Mouse (Mus musculus) c-Kit-negative CD71-positive TER-119-positive erythroid progenitor cells, embryonic 14.5 days (primary cell): Measurements from ENCODE around the gene Camta1.
"Not testable (repeated sequence)": the region's sequence is repeated elsewhere in the genome, so short reads cannot be mapped to it uniquely, and the experiment has no call there.

Experiments
- DNase-seq: peaks from one replicate; pipeline ENCODE4 v3.0.0-alpha.2; 2013; ENCODE audit warnings: low read depth, low spot score

Gene Camta1

DNA sequence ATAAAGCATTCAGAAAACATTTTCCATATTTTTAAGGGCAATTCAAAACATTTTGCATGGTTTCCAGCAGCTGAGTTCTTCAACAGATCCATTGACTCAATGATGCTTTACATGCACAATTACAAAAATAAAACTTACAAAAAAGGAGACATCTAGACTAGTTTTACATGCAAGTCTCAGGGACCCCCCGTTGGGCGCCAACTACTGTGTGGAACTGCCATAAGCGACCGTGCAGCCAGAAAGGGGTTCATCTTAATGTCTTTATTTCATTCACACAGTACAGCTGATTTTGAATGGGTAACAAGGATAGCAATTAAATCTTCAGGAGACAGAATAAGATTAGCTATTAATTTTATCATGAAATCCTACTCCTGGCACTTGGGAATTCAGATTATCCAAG, 802.1 kb downstream of the Camta1 start:
- no peak for DNase-seq

- DNase-seq, result no peak
These were observed 803.0 kb downstream of the Camta1 start for GRCm38 (mm10) chr4:151058634-151059033.

DNA sequence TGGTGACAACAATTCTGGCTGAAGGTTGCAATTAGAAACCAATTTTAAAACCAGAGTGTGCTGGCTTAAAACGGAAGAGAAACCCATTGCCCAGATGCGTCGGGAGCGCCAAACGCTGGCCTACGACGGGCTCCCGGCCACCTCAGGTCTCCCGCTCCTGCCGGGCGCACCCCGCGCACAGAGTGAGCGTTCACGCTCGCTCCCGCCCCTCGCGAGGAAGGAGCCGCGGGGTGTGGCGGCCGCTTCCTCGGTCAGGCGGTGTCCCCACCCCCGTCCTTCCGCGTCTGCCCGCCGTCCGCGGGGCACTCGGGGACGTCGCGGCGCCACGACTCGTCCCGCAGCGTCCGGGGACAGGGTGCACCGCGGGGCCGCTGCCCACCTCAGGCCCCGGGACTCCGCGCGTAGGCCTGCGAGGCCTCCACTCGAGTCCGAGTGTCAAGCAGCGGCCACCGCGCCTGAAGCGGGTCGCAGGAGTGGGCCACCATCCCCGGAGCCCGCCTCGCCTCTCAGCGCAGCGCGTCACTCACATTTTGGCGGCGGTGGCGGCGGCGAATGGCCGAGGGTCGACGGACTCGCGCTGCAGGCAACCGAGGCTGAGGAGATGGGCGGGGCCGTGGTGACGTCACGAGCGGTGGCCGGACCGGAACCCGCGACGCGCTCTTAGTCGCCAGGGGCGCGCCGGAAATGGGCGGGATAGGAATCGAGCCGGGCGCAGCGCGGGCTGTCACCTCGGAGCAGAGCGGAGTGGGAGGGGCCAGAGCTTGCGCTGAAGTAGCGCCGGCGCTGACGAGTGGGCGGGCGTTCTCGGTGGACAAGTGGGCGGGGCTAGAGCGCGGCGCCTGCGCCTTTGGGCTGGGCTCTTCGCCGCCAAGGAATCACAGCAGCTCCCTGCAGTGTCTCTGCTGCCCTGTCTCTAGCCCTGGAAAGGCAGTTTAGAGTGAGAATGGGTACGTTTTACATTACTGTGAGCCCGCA, 804.0 kb downstream of the Camta1 start, which contains the start of gene Vamp3:
Gene Vamp3 (minus strand): TSS at position 617 of the 975 bp plus-strand sequence.
- DNase-seq, result peak; percentile 97

GRCm38 (mm10) chr4:151051162-151051561, 810.5 kb downstream of the Camta1 start:
- DNase-seq, result no peak

DNA sequence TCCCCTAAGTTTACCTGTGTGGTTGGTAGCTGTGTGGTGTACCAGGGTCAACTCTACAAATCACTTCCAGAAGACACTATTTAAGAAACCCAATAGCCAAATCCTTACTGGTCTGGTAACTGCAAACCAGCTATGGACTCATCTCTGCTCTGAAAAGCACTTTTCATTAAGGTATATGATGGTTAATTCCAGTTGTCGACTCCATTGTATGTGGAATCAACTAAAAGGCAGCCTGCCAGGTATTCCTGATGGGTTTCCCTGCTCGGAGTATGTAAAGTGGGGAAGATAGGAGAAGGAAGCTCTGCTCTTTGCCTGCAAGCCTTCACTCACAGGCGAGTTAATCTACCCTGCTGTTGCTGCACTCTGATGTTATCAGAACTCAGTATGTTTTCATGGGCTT, 815.2 kb downstream of the Camta1 start:
- no peak for DNase-seq

DNA sequence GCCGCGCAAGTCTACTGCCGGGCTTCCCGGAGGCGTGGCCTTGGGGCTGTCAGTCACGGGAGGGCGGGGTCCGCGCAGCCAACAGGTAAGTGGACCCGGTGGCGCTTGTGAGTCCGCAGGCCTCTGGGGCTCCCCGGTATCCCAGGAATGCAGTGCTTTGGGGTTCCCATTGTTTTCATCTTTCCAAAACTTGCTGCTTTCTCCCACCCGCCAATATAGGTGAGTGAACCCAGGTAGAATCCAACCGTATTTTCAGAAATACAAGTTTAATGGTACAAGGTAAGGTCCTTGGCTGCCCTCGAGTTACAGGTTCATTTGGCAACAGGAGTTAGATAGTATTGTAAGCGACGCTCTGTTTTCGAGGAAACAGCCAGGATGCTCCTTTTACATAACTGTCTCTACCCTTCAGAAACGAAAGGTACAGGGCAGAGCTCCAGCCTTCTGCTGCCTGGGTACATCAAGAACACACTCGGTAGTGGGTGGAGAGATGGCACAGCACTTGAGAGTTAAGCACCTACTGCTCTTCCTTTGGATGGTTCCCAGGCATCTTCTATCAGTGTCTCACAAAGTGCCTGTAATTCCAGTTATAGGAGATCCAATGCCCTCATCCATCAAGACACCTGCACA, 816.6 kb downstream of the Camta1 start:
- no peak for DNase-seq

DNA sequence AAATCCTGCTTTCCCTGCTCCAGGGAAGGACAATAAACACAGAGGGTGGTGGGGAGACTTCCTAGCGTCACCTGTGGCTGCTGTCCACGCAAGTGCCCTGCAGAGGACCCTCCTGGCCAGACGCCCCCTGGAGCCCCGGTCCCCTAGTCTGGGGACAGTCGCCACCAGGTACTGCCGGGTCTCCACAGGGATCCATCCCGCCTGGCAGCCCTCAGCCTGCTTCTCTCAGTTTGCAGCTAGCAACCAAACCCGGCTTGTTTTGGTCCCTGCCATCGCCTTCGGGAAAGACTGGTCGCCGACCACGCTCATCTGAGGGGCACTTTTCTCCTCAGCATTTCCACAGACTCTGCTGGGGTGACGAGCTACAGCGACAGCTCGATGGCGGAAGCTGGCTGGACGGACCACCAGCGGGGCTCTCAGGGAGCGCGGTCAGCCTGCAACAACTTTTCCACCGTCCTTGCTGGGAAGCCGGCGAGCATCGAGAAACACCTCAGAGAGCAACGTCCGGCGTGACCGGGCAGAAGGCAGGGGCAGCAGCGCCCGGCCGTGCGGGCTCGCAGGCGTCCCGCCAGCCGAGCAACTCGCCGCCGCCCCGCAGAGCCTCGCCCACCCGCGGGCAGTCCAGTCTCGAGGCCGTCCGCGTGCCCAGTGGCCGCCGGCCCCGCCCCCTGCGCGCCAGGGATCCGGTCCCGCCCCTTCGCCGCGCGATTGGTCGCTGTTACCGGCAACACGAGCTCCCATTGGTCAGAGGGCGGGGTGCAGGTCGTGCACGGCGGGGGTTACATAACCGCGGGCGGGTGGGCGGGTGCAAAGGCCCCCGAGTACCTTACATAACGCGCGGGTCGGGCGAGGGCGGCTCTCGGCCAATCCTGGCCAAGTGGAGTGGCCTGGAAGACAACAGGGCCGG, 817.4 kb downstream of the Camta1 start, which contains the start of gene Per3:
Gene Per3 (minus strand): TSS at position 629 of the 907 bp plus-strand sequence.
- peak; percentile 81 for DNase-seq

- DNase-seq, result no peak
These were observed 818.4 kb downstream of the Camta1 start for GRCm38 (mm10) chr4:151043281-151043680.

DNA sequence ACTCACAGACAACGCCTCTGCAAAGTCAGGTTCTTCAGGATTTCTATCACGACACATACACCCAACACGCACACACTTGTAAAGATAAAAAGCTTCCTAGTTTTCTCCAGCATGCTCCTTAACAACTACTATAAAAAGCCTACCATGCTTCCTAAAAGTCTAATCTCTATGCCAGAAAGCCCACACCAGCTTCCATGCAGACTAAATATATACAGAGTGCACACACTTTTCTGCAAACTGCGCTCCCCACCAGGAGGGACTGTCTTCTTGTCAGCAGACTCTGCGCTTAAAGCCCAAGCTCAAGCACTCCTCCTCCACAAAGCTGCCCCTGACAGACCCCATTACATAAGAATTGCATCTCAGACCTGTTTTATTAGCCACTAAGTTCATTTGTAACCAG, 820.2 kb downstream of the Camta1 start:
- no peak for DNase-seq

GRCm38 (mm10) chr4:151037800-151038199, 823.9 kb downstream of the Camta1 start:
- DNase-seq, result no peak

DNA sequence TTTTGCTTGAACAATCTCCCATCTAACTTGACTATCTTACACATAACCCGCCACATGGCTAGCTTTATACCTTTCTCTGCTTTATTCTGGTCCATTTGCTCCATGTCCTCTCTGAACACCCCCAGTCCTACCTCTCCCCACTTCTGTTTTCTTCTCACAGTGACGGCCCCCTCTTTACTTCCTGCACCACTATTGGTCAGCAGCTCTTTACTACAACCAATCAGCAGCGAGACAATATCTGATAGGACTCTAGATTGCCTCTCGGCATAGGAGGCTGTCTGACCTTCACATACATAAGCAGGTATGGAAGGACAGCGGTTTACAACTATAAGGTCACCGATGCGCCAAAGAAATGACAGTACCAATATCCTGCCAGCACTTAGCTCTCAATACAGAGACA, 825.2 kb downstream of the Camta1 start:
- no peak for DNase-seq

- DNase-seq, result no peak
These were observed 834.7 kb downstream of the Camta1 start for GRCm38 (mm10) chr4:151027001-151027400.

DNA sequence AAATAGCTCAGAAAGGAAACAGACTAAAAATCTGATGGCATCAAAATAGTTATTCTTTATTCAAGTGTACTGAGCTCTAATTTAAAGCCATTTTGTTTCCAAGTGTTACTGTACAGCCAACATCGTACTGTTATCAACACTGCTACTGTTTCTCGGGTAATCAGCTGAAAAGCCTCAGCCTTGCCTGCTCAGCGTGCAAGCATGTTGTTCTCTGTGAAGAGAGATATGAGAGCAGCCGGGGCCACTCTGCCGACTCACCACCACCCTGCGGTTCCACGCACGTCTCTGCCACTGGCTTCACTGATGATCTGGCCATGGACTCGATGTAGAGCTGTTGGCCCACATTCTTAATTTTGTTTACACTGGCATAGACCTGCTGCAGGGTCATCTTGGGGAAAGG, 837.5 kb downstream of the Camta1 start:
- DNase-seq, result no peak

GRCm38 (mm10) chr4:151017356-151017755, 844.3 kb downstream of the Camta1 start:
- DNase-seq, result not testable (repeated sequence)

DNA sequence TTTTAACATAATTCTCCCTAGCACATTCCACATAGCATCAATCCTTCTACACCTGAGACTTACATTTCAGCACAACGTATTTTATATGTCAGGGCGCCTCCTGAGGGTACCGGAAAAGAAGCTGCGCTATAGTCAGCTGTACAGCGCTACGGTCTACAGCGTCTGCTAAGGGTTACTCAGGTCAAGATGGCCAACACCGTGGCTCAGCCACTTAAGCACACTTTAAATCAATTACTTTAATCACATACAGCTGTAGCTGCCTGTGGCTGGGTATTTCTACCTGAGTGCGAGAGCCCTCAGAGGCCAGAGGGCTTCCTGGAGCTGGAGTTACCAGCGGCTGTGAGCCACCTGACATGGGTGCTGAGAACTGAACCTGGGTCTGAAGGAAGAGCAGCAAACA, 845.7 kb downstream of the Camta1 start:
- DNase-seq, result no peak

DNA sequence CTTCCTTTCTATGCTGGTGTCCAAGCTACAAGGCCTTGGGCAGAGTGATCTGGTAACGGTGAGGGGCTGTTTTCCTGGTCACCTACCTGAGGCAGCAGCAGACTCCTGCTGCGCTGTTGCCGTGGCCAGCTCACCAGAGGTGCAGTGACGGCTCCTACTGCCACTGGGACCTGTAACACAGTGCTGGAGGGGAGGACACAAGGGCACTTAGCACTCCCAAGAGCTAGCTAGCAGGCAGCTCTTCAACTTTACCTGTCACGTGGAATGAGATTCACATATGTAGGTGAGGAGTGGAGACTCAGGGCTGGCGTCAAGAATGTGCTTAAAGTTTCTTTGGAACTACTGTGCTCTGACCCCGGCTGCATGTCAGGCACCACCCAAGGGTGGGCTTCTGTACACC, 851.4 kb downstream of the Camta1 start:
- no peak for DNase-seq

GRCm38 (mm10) chr4:151006945-151007344, 854.7 kb downstream of the Camta1 start:
- DNase-seq, result peak; percentile 15

DNA sequence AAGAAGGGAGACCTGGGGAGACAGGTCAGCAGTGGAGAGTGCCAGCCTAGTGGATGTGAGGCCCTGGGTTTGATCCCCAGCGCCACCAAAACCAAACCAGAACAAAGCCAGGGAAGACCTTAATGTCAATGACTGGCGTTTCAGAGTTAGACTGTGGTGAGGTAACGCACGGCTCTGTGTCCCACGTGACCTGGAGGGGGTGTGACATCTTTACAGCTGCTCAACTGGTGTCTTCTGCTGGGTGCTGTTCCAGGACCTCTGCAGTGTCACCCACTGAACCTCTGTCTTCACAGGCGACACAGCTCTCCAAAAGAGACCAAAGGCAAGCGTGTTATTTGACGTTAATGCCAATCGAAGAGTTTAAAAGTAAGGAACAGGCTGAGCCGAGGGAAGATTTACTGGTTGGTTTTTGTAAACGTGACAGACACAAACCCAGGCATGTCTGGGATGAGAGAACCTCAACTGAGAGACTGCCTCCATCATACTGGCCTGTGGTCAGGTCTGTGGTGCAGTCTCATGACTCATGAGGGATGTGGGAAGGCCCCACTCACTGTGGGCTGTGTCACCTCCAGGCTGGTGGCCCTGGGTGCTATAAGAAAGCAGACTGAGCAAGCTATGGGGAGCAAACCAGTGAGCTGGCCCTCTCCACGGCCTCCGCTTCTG, 855.9 kb downstream of the Camta1 start:
- DNase-seq, result no peak

DNA sequence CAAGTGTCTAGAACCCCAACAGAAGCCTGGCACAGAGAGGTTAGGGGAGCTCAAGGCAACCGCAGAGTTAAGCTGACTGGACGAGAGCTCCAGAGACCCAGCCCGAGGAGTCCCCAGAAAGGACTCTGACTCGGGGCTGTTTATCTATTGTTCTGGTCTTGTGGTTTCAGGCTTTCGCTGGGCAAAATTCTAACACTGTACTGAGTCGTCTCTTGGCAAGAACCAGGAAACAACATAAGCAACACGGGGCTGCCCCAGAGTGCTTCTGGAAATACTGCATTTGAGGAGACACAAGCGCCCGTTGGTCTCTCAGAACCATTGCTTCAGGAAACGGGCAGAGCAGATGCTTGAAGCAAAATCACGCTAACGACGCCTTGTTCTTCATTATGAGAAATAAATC, 860.3 kb downstream of the Camta1 start:
- no peak for DNase-seq

- no peak for DNase-seq
These were observed 863.0 kb downstream of the Camta1 start for GRCm38 (mm10) chr4:150998626-150999025.

DNA sequence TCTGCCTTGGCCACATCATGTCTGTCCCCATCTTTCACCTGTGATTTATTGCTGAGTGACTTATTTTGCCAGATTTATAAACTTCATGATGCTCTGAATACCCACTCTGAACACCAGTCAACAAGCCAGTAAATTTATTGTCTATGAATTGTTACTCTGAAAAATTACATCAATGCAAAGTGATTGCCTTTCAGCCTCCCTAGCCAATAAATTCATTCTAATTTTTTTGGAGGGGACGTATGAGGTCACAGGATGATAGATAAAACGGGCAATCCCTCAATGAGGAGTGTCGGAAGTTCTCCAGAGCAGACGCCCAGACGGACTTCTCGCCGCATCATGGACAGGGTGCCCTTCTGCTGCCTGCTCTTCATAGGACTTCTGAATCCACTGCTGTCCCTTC, 864.9 kb downstream of the Camta1 start, which contains the start of gene Uts2:
Gene Uts2 (plus strand): TSS at position 301 of the 400 bp plus-strand sequence.
- no peak for DNase-seq
